Mouse (Mus musculus): Measurements from ENCODE around the gene Ssc4d.

DNA sequence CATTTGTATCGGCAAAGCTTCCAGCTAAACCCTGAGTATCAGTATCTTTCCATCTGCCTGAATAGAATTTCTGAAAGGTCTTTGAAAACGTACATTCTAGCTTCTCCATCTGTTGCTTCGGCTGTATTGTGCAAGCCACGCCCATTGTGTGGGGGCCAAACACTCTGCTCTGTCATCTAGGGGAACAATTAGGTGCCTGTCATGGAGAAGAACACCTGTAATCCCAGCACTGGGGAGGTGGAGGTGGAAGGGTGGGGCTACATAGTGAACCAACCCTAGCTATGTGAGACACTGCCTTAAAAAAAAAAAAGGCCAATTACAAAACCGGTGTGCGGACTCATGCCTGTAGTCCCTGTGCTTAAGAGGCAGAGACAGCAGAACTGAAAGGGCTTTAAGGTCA lies 31.6 kb downstream of the Ssc4d start:
- no peak for TF ChIP-seq CTCF (IDR thresholded peaks at IDR 0.05; ENCODE audit: low read depth, low read length)
- TF ChIP-seq POLR2A (IDR thresholded peaks at IDR 0.05; ENCODE audit: borderline replicate concordance, low read depth, low read length): no peak
